Mouse (Mus musculus) limb, embryonic 15.5 days (tissue): ENCODE data around the gene Igf1r. TPM values are rescaled to one million over a fixed set of nuclear protein-coding genes. Genes with fewer than 3 reads are reported as not detected.
"Not testable (repeated sequence)": the region's sequence is repeated elsewhere in the genome, so short reads cannot be mapped to it uniquely, and the experiment has no call there.

Experiments used
- ATAC-seq: fragments of 200-750 bp; cut with Nextera tagmentation; 2 replicates; pipeline ENCODE4 v1.8.0; 2017; ENCODE audit warnings: low read depth, moderate TSS enrichment; ENCODE audit not compliant: insufficient number of reproducible peaks, low FRiP score, low TSS enrichment
- H3K27ac ChIP-seq: fragments of 300-500 bp; sonication (generic); 2 replicates; pipeline ENCODE4 v1.5.1; 2015; ENCODE audit warnings: moderate library complexity, mild to moderate bottlenecking, inconsistent platforms
- H3K27me3 ChIP-seq: fragments of 300-500 bp; sonication (generic); 2 replicates; pipeline ENCODE4 v1.6.1; 2015; ENCODE audit warnings: inconsistent platforms
- H3K36me3 ChIP-seq: fragments of 300-500 bp; sonication (generic); 2 replicates; pipeline ENCODE4 v1.6.1; 2015; ENCODE audit warnings: inconsistent platforms
- H3K4me1 ChIP-seq: fragments of 300-500 bp; sonication (generic); 2 replicates; pipeline ENCODE4 v1.6.1; 2015; ENCODE audit warnings: inconsistent platforms
- H3K4me2 ChIP-seq: fragments of 300-500 bp; sonication (generic); 2 replicates; pipeline ENCODE4 v1.6.1; 2015; ENCODE audit warnings: mild to moderate bottlenecking, inconsistent platforms
- H3K4me3 ChIP-seq: fragments of 300-500 bp; sonication (generic); 2 replicates; pipeline ENCODE4 v1.5.1; 2015; ENCODE audit warnings: mild to moderate bottlenecking, inconsistent platforms
- H3K9ac ChIP-seq: fragments of 300-500 bp; sonication (generic); 2 replicates; pipeline ENCODE4 v1.6.1; 2015; ENCODE audit warnings: inconsistent platforms
- H3K9me3 ChIP-seq: fragments of 300-500 bp; sonication (generic); 2 replicates; pipeline ENCODE4 v1.6.1; 2016; ENCODE audit warnings: inconsistent platforms
- WGBS: fragments of 180-500 bp; shearing (Covaris S2); methylation state at CpG from one replicate; pipeline ENCODE4 v1.1.7; 2015; 5-methylcytosine and 5-hydroxymethylcytosine counted together
- polyA plus RNA-seq: library from polyadenylated mRNA; unstranded; fragments of >200 nt; fragmentation: Nextera tagmentation; extraction: Ambion mirVana; gene quantifications from 2 replicates; pipeline ENCODE4 v1.2.1, GENCODE M21; 2015

The Igf1r gene
- polyA plus RNA-seq, 1 experiment from 2014 or later, result 26.3 TPM

GRCm38 (mm10) chr7:68281341-68281740, 328.7 kb downstream of the Igf1r start:
- Histone ChIP-seq H3K9me3 (no peaks in the 10 kb centered on the region), H3K27me3 (no peaks in the 10 kb centered on the region), H3K4me1 (peaks cover 39% of the 10 kb centered on the region), H3K4me3 (no peak overlapping the region), H3K27ac (no peak overlapping the region), H3K4me2 (no peak overlapping the region), H3K36me3 (no peaks in the 10 kb centered on the region), H3K9ac (no peak overlapping the region)
- ATAC-seq, result no peak
- WGBS, result 72% methylated on average over 5 of the region's 5 CpGs

- Histone ChIP-seq H3K27ac (no peak overlapping the region), H3K4me2 (no peak overlapping the region), H3K27me3 (no peaks in the 10 kb centered on the region), H3K4me1 (peaks cover 34% of the 10 kb centered on the region), H3K9me3 (no peaks in the 10 kb centered on the region), H3K9ac (no peak overlapping the region), H3K4me3 (no peak overlapping the region), H3K36me3 (no peaks in the 10 kb centered on the region)
- ATAC-seq, result no peak
- 80% methylated on average over 22 of the region's 22 CpGs for WGBS
These were observed 329.9 kb downstream of the Igf1r start for GRCm38 (mm10) chr7:68282304-68283132.

- H3K4me3 ChIP-seq, result not testable (repeated sequence)
- WGBS, result 82% methylated on average over 4 of the region's 4 CpGs
These were observed 330.5 kb downstream of the Igf1r start for GRCm38 (mm10) chr7:68283133-68283520.

More at GRCm38 (mm10) chr7:68283133-68283520, 330.5 kb downstream of the Igf1r start:
- not testable (repeated sequence) for H3K27ac ChIP-seq, H3K9me3 ChIP-seq, H3K27me3 ChIP-seq, H3K36me3 ChIP-seq, H3K9ac ChIP-seq, ATAC-seq, H3K4me2 ChIP-seq
- H3K4me1 ChIP-seq, result peaks cover 28% of the 10 kb centered on the region

Other genes starting within 250 kb of the Igf1r start
- gene Synm, start 193.1 kb upstream of the Igf1r start, polyA plus RNA-seq, result 1.8 TPM in 2 replicates